Mouse (Mus musculus) testis, adult 2 months (tissue): Measurements from ENCODE around the gene Stard13. TPM values are rescaled to one million over a fixed set of nuclear protein-coding genes. Genes with fewer than 3 reads are reported as not detected.

Experiments used
- H3K27ac ChIP-seq: fragments of 200-500 bp; 2 replicates; pipeline ENCODE4 v1.5.1; 2012; ENCODE audit warnings: low read depth, low read length; ENCODE audit not compliant: control insufficient read depth, insufficient read depth
- H3K27me3 ChIP-seq: fragments of 200-500 bp; 2 replicates; pipeline ENCODE4 v1.6.1; 2012; ENCODE audit warnings: mild to moderate bottlenecking, low read length, moderate library complexity; ENCODE audit not compliant: control insufficient read depth, insufficient read depth
- H3K36me3 ChIP-seq: fragments of 200-500 bp; 2 replicates; pipeline ENCODE4 v1.6.1; 2012; ENCODE audit warnings: mild to moderate bottlenecking, low read length; ENCODE audit not compliant: control insufficient read depth, insufficient read depth
- H3K4me1 ChIP-seq: fragments of 200-500 bp; 2 replicates; pipeline ENCODE4 v1.6.1; 2012; ENCODE audit warnings: low read length; ENCODE audit not compliant: control insufficient read depth, insufficient read depth
- H3K4me3 ChIP-seq: fragments of 200-500 bp; 2 replicates; pipeline ENCODE4 v1.5.1; 2012; ENCODE audit warnings: low read depth, mild to moderate bottlenecking, low read length, moderate library complexity, mixed read lengths; ENCODE audit not compliant: control insufficient read depth
- CTCF ChIP-seq: fragments of 200-500 bp; IDR thresholded peaks from 2 replicates; pipeline ENCODE4 v1.5.1; 2012; ENCODE audit warnings: low read depth, mild to moderate bottlenecking, inconsistent platforms, low read length, moderate library complexity; ENCODE audit not compliant: control insufficient read depth, insufficient read depth, insufficient replicate concordance
- POLR2A ChIP-seq: fragments of 200-500 bp; IDR thresholded peaks from 2 replicates; pipeline ENCODE4 v1.6.1; 2012; ENCODE audit warnings: low read depth, mild to moderate bottlenecking, inconsistent platforms, low read length, moderate library complexity; ENCODE audit not compliant: control insufficient read depth
- polyA plus RNA-seq: library from polyadenylated mRNA; depleted of rRNA; stranded (reverse); fragments of >200 nt; gene quantifications from 2 replicates; pipeline ENCODE4 v1.2.3, GENCODE M21; 2012

The Stard13 gene
- polyA plus RNA-seq, 1 experiment, result 3.3 TPM

- H3K4me1 ChIP-seq, result no peaks in the 10 kb centered on the region
- H3K4me3 ChIP-seq, result no peak overlapping the region
- TF ChIP-seq CTCF, result no peak
- TF ChIP-seq POLR2A, result no peak
- no peaks in the 10 kb centered on the region for H3K36me3 ChIP-seq
- no peak overlapping the region for H3K27ac ChIP-seq
- H3K27me3 ChIP-seq, result no peaks in the 10 kb centered on the region
Observed at GRCm38 (mm10) chr5:151168191-151168590, 65.4 kb downstream of the Stard13 start.

DNA sequence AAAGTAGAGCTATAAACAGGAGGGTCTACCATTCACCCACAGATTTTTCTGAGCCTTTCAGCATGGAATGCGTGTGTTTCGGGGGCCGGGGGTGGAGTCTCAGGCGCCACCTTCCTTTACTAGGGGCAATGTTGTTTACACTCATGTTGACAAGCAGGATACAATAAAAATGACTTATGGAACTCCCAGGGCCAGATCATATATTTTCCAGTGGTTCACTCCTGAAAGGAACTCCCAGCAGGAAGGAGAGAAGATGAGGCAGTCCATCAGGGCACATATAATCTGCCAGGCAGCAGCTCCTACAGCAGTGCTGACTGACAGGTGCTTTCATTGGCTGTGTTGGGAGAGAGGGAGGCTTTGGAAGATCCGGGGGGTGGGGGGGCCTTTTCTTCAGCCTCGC, 66.0 kb downstream of the Stard13 start:
- H3K27ac ChIP-seq, result no peak overlapping the region
- TF ChIP-seq CTCF (no peak), POLR2A (no peak)
- H3K36me3 ChIP-seq, result no peaks in the 10 kb centered on the region
- no peaks in the 10 kb centered on the region for H3K4me1 ChIP-seq
- no peak overlapping the region for H3K4me3 ChIP-seq
- no peaks in the 10 kb centered on the region for H3K27me3 ChIP-seq

DNA sequence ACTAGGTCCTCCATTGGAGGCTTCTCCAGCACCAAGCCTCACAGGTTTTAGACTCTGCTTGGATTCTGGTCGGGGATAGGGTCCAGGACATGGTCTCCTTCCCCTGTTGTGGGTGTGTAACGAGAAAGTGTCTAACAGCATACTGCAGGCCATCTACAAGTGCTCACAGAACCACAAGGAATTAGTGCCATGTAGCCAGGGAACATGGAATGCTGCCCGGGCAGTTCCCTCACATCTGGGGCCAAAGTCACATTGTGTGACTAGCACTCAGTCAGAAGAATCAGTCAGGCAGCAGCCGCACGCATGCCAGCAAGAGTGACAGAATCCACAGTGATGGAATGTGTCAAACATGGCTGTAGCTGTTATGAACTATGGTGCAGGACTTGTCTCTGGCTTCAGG, 67.4 kb downstream of the Stard13 start:
- Histone ChIP-seq H3K4me3 (no peak overlapping the region), H3K36me3 (no peaks in the 10 kb centered on the region), H3K27me3 (no peaks in the 10 kb centered on the region), H3K4me1 (no peaks in the 10 kb centered on the region), H3K27ac (no peak overlapping the region)
- TF ChIP-seq CTCF (no peak), POLR2A (no peak)

DNA sequence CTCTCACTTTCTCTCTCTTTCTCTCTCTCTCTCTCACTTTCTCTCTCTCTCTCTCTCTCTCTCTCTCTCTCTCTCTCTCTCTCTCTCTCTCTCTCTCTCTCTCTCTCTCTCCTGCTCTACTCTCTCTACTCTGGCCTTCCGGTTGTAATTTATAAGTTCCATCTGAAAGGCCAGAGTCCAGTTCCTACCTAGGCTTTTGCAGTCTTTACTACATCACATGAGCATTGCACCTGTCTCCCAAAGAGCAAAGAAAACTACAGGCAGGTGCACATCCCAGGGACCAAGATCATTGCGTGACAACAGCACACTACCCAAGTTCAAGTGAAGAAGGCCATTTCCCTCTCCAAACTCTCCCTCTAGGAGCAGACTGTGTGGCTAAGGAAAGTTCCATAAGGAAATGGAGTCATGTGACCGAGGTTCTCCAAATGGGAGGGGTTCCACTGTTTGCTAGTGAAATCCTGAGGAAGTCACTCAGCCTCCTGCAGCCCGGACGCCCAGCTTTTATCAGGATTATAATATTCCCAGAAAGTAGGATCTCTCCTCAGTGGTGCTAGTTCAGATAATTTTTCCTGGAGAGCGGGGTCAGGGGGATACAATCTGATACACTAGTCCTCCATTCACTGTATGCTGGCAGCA, 68.1 kb downstream of the Stard13 start:
- no peaks in the 10 kb centered on the region for H3K36me3 ChIP-seq
- no peak overlapping the region for H3K27ac ChIP-seq
- no peaks in the 10 kb centered on the region for H3K27me3 ChIP-seq
- H3K4me1 ChIP-seq, result no peaks in the 10 kb centered on the region
- TF ChIP-seq CTCF (no peak), POLR2A (no peak)
- no peak overlapping the region for H3K4me3 ChIP-seq

DNA sequence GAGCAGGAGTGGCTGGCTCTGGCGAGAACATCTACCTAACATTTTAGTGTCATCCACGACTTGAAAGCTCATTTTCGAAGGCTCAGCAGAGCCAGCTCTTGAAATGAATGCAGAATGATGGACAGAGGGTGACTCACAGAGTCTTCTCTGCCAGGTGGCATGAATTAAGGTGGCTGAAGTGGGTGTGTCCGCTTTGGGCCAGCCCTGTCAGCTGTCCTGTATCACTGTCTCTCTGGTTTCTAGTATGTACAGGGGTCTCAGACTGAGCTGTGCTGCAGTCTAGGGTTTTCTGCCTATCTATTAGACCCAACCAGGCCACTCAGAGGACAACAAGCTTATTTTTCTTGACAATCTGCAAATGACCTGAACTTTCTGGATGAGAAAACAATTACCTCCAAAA, 68.8 kb downstream of the Stard13 start:
- Histone ChIP-seq H3K27me3 (no peaks in the 10 kb centered on the region), H3K4me3 (no peak overlapping the region), H3K4me1 (no peaks in the 10 kb centered on the region), H3K36me3 (no peaks in the 10 kb centered on the region), H3K27ac (no peak overlapping the region)
- TF ChIP-seq POLR2A, result no peak
- TF ChIP-seq CTCF, result no peak

DNA sequence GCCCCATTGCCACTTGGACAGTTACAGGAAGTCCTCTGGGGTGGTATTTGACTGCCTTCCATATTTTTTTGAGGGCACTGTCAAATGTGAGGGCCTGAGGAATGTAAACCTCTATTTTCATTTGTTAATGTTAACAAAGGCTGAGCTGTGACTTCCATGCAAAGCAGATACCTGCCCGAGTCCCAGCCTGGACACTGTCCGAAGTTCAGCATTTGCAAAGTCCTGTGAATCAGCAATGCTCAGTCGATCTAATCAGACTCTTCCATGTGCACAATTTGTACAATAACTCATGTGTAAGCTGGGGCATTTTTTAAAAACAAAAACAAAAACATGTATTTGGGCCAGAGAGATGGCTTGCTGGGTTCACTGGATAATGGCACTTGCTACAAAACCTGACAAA, 71.0 kb downstream of the Stard13 start:
- Histone ChIP-seq H3K27ac (no peak overlapping the region), H3K4me1 (no peaks in the 10 kb centered on the region), H3K27me3 (no peaks in the 10 kb centered on the region), H3K36me3 (no peaks in the 10 kb centered on the region), H3K4me3 (no peak overlapping the region)
- TF ChIP-seq CTCF, result no peak
- no peak for TF ChIP-seq POLR2A

- H3K27ac ChIP-seq, result no peak overlapping the region
- H3K36me3 ChIP-seq, result no peaks in the 10 kb centered on the region
- TF ChIP-seq POLR2A (no peak), CTCF (no peak)
Observed at GRCm38 (mm10) chr5:151155247-151155646, 78.4 kb downstream of the Stard13 start.

More at GRCm38 (mm10) chr5:151155247-151155646, 78.4 kb downstream of the Stard13 start:
- Histone ChIP-seq H3K4me1 (no peaks in the 10 kb centered on the region), H3K27me3 (no peaks in the 10 kb centered on the region), H3K4me3 (no peak overlapping the region)
